8 mouse cellular contexts compared by ENCODE assay signal in genomic region chrX:73716709-73717545, GRCm38 (mm10). TPM values are rescaled to one million over a fixed set of nuclear protein-coding genes. Genes with fewer than 3 reads are reported as not detected.
DNase-seq lines count a peak whose midpoint lies in the region; ATAC-seq and TF ChIP-seq lines count a peak whose summit lies in the region.

No protein-coding gene starts in this region.

- peaks cover 6% of the 10 kb centered on the region; the same call in 1 of the 2 replicates for H3K36me3 ChIP-seq in kidney, embryonic 14.5 days (ENCODE audit: control insufficient read depth, insufficient read depth, low read length)
- H3K36me3 ChIP-seq in hindbrain, embryonic 10.5 days: peaks cover 22% of the 10 kb centered on the region
- peaks cover 16% of the 10 kb centered on the region for H3K36me3 ChIP-seq in liver, embryonic 12.5 days
- H3K36me3 ChIP-seq in neural tube, embryonic 14.5 days (ENCODE audit: control insufficient read depth, insufficient read depth, low read length): no peaks in the 10 kb centered on the region

- 0 out of 2 replicates have a peak, but pooled peaks cover 5% of the 10 kb centered on the region for H3K4me1 ChIP-seq in kidney, embryonic 14.5 days (ENCODE audit: control insufficient read depth, insufficient read depth, low read length)
- peaks cover 12% of the 10 kb centered on the region for H3K4me1 ChIP-seq in embryonic fibroblast, embryonic 13.5 days (ENCODE audit: control insufficient read depth, insufficient read depth, low read length)
- peaks cover 34% of the 10 kb centered on the region for H3K4me1 ChIP-seq in hindbrain, embryonic 10.5 days (replicated peaks)
- H3K4me1 ChIP-seq in liver, embryonic 12.5 days: peaks cover 41% of the 10 kb centered on the region
- peaks cover 17% of the 10 kb centered on the region for H3K4me1 ChIP-seq in neural tube, embryonic 14.5 days (ENCODE audit: control insufficient read depth, insufficient read depth, low read length)

- peak overlapping the region; percentile 56 for H3K4me3 ChIP-seq in kidney, embryonic 14.5 days (ENCODE audit: low read length)
- peak overlapping the region; percentile 41 for H3K4me3 ChIP-seq in embryonic fibroblast, embryonic 13.5 days (ENCODE audit: insufficient read depth, low read length)
- peak overlapping the region; percentile 60 for H3K4me3 ChIP-seq in hindbrain, embryonic 10.5 days
- peak overlapping the region; percentile 68 for H3K4me3 ChIP-seq in liver, embryonic 12.5 days
- peak overlapping the region; percentile 43 for H3K4me3 ChIP-seq in neural tube, embryonic 14.5 days (ENCODE audit: low read depth, low read length)

- WGBS in kidney, embryonic 14.5 days: 45% methylated on average over 30 of the region's 30 CpGs
- 36% methylated on average over 30 of the region's 30 CpGs for WGBS in hindbrain, embryonic 10.5 days
- WGBS in liver, embryonic 12.5 days (ENCODE audit: insufficient replicate concordance): 29% methylated on average over 26 of the region's 30 CpGs
- WGBS in neural tube, embryonic 14.5 days: 26% methylated on average over 27 of the region's 30 CpGs

- H3K9me3 ChIP-seq in kidney, embryonic 14.5 days (ENCODE audit: control insufficient read depth, low read length): no peaks in the 10 kb centered on the region
- no peaks in the 10 kb centered on the region for H3K9me3 ChIP-seq in hindbrain, embryonic 10.5 days
- no peaks in the 10 kb centered on the region for H3K9me3 ChIP-seq in liver, embryonic 12.5 days (replicated peaks)
- no peaks in the 10 kb centered on the region for H3K9me3 ChIP-seq in neural tube, embryonic 14.5 days (ENCODE audit: control insufficient read depth, low read length)

- H3K9ac ChIP-seq in kidney, embryonic 14.5 days (ENCODE audit: low read depth, low read length): peak overlapping the region; percentile 51
- peak overlapping the region; percentile 76 for H3K9ac ChIP-seq in liver, embryonic 12.5 days
- H3K9ac ChIP-seq in neural tube, embryonic 14.5 days (replicated peaks; ENCODE audit: low read depth, low read length): peak overlapping the region; percentile 54

- no peak for DNase-seq in kidney, adult 8-10 months
- peak; percentile 79 for DNase-seq in ZHBTc4 (ENCODE audit: low read depth, low spot score)
- no peak for DNase-seq in hindbrain, embryonic 10.5 days (ENCODE audit: low spot score)

- peak; percentile 53; the same call in 1 of the 2 replicates for TF ChIP-seq POLR2A in embryonic fibroblast, embryonic 13.5 days (IDR thresholded peaks at IDR 0.05; ENCODE audit: low read depth, low read length)

- peak overlapping the region; percentile 47 for H3K4me2 ChIP-seq in kidney, embryonic 14.5 days (replicated peaks; ENCODE audit: low read depth, low read length)
- peak overlapping the region; percentile 85 for H3K4me2 ChIP-seq in liver, embryonic 12.5 days
- H3K4me2 ChIP-seq in neural tube, embryonic 14.5 days (ENCODE audit: low read depth, low read length): peak overlapping the region; percentile 57

- no peaks in the 10 kb centered on the region for H3K27me3 ChIP-seq in kidney, embryonic 14.5 days (ENCODE audit: control insufficient read depth, insufficient read depth, low read length)
- H3K27me3 ChIP-seq in hindbrain, embryonic 10.5 days (ENCODE audit: insufficient read depth, poor library complexity, severe bottlenecking): peaks cover 6% of the 10 kb centered on the region
- H3K27me3 ChIP-seq in liver, embryonic 12.5 days (replicated peaks): no peaks in the 10 kb centered on the region
- H3K27me3 ChIP-seq in neural tube, embryonic 14.5 days (ENCODE audit: control insufficient read depth, insufficient read depth, low read length): no peaks in the 10 kb centered on the region

- H3K27ac ChIP-seq in kidney, embryonic 14.5 days (ENCODE audit: low read depth, low read length): peak overlapping the region; percentile 5; the same call in 1 of the 2 replicates
- H3K27ac ChIP-seq in embryonic fibroblast, embryonic 13.5 days (ENCODE audit: insufficient read depth, low read length): peak overlapping the region; percentile 76
- H3K27ac ChIP-seq in hindbrain, embryonic 10.5 days: peak overlapping the region; percentile 86
- H3K27ac ChIP-seq in liver, embryonic 12.5 days: peak overlapping the region; percentile 94
- H3K27ac ChIP-seq in neural tube, embryonic 14.5 days (ENCODE audit: low read depth, low read length): peak overlapping the region; percentile 64

- TF ChIP-seq CTCF in embryonic fibroblast, embryonic 13.5 days (IDR thresholded peaks at IDR 0.05; ENCODE audit: borderline replicate concordance, insufficient read depth, low read length): no peak

- peak; percentile 41; the same call in 1 of the 2 replicates for ATAC-seq in kidney, embryonic 14.5 days (ENCODE audit: low FRiP score, low TSS enrichment)
- ATAC-seq in liver, embryonic 12.5 days: peak; percentile 33
- no peak; the same call in 1 of the 2 replicates for ATAC-seq in neural tube, embryonic 14.5 days (ENCODE audit: low read depth)
- no peak for ATAC-seq in activated CD4-positive, CD25-positive, alpha-beta regulatory T cell, adult 4 months

RNA-seq across cellular contexts. Expression of gene Abcd1, which starts 0.5 kb away (rescaled TPM):
- polyA plus RNA-seq in kidney, embryonic 14.5 days (2014; fragmentation: Nextera tagmentation; extraction: Ambion mirVana): 9.3 and 12.0 TPM in 2 replicates
- polyA plus RNA-seq in embryonic fibroblast, embryonic 13.5 days (2011; ENCODE audit: insufficient read length, low read depth, missing spikeins): 12.3 and 14.7 TPM in 2 replicates
- 10.7 and 14.1 TPM in 2 replicates for polyA plus RNA-seq in hindbrain, embryonic 10.5 days (2016; fragmentation: Nextera tagmentation; extraction: Ambion mirVana)
- 9.9 and 10.6 TPM in 2 replicates for polyA plus RNA-seq in liver, embryonic 12.5 days (2016; fragmentation: Nextera tagmentation; extraction: Ambion mirVana)
- 9.2 and 10.2 TPM in 2 replicates for polyA plus RNA-seq in neural tube, embryonic 14.5 days (2014; fragmentation: Nextera tagmentation; extraction: Ambion mirVana)
- polyA plus RNA-seq in activated CD4-positive, CD25-positive, alpha-beta regulatory T cell, adult 4 months (2017; shearing (Covaris generic)): 10 to 100 TPM; 22.3 to 34.1 TPM

RNA-seq across cellular contexts. Expression of gene Bcap31, which starts 1.0 kb away (rescaled TPM):
- 228 and 265 TPM in 2 replicates for polyA plus RNA-seq in kidney, embryonic 14.5 days (2014; fragmentation: Nextera tagmentation; extraction: Ambion mirVana)
- 207 and 261 TPM in 2 replicates for polyA plus RNA-seq in embryonic fibroblast, embryonic 13.5 days (2011; ENCODE audit: insufficient read length, low read depth, missing spikeins)
- polyA plus RNA-seq in hindbrain, embryonic 10.5 days (2016; fragmentation: Nextera tagmentation; extraction: Ambion mirVana): 144 and 164 TPM in 2 replicates
- 173 and 175 TPM in 2 replicates for polyA plus RNA-seq in liver, embryonic 12.5 days (2016; fragmentation: Nextera tagmentation; extraction: Ambion mirVana)
- 112 and 132 TPM in 2 replicates for polyA plus RNA-seq in neural tube, embryonic 14.5 days (2014; fragmentation: Nextera tagmentation; extraction: Ambion mirVana)
- 100 to 1,000 TPM; 270 to 336 TPM for polyA plus RNA-seq in activated CD4-positive, CD25-positive, alpha-beta regulatory T cell, adult 4 months (2017; shearing (Covaris generic))

RNA-seq across cellular contexts. Expression of gene Plxnb3, which starts 40.0 kb away (rescaled TPM):
- polyA plus RNA-seq in kidney, embryonic 14.5 days (2014; fragmentation: Nextera tagmentation; extraction: Ambion mirVana): 0.14 and 0.27 TPM in 2 replicates
- polyA plus RNA-seq in embryonic fibroblast, embryonic 13.5 days (2011; ENCODE audit: insufficient read length, low read depth, missing spikeins): 0.25 TPM in 1 of 2 replicates, not detected in the other
- polyA plus RNA-seq in hindbrain, embryonic 10.5 days (2016; fragmentation: Nextera tagmentation; extraction: Ambion mirVana): 0.10 and 0.19 TPM in 2 replicates
- 0.17 and 0.28 TPM in 2 replicates for polyA plus RNA-seq in liver, embryonic 12.5 days (2016; fragmentation: Nextera tagmentation; extraction: Ambion mirVana)
- polyA plus RNA-seq in neural tube, embryonic 14.5 days (2014; fragmentation: Nextera tagmentation; extraction: Ambion mirVana): 0.07 and 0.73 TPM in 2 replicates
- not detected for polyA plus RNA-seq in activated CD4-positive, CD25-positive, alpha-beta regulatory T cell, adult 4 months (2017; shearing (Covaris generic))

RNA-seq across cellular contexts. Expression of gene Slc6a8, which starts 44.0 kb away (rescaled TPM):
- polyA plus RNA-seq in kidney, embryonic 14.5 days (2014; fragmentation: Nextera tagmentation; extraction: Ambion mirVana): 9.0 and 10.4 TPM in 2 replicates
- polyA plus RNA-seq in embryonic fibroblast, embryonic 13.5 days (2011; ENCODE audit: insufficient read length, low read depth, missing spikeins): 105 and 113 TPM in 2 replicates
- polyA plus RNA-seq in hindbrain, embryonic 10.5 days (2016; fragmentation: Nextera tagmentation; extraction: Ambion mirVana): 5.0 and 5.6 TPM in 2 replicates
- polyA plus RNA-seq in liver, embryonic 12.5 days (2016; fragmentation: Nextera tagmentation; extraction: Ambion mirVana): 1.3 and 1.8 TPM in 2 replicates
- 9.7 and 11.6 TPM in 2 replicates for polyA plus RNA-seq in neural tube, embryonic 14.5 days (2014; fragmentation: Nextera tagmentation; extraction: Ambion mirVana)
- polyA plus RNA-seq in activated CD4-positive, CD25-positive, alpha-beta regulatory T cell, adult 4 months (2017; shearing (Covaris generic)): under 1 TPM; 0.36 to 0.61 TPM

RNA-seq across cellular contexts. Expression of gene Pnck, which starts 57.0 kb away (rescaled TPM):
- 14.1 and 16.3 TPM in 2 replicates for polyA plus RNA-seq in kidney, embryonic 14.5 days (2014; fragmentation: Nextera tagmentation; extraction: Ambion mirVana)
- polyA plus RNA-seq in embryonic fibroblast, embryonic 13.5 days (2011; ENCODE audit: insufficient read length, low read depth, missing spikeins): 3.2 and 4.3 TPM in 2 replicates
- polyA plus RNA-seq in hindbrain, embryonic 10.5 days (2016; fragmentation: Nextera tagmentation; extraction: Ambion mirVana): 7.6 and 12.9 TPM in 2 replicates
- 1.2 and 1.4 TPM in 2 replicates for polyA plus RNA-seq in liver, embryonic 12.5 days (2016; fragmentation: Nextera tagmentation; extraction: Ambion mirVana)
- polyA plus RNA-seq in neural tube, embryonic 14.5 days (2014; fragmentation: Nextera tagmentation; extraction: Ambion mirVana): 142 and 186 TPM in 2 replicates
- polyA plus RNA-seq in activated CD4-positive, CD25-positive, alpha-beta regulatory T cell, adult 4 months (2017; shearing (Covaris generic)): 1 to 10 TPM in 1 of 2 experiments, not detected in 1; 1.8 TPM

Comparison
In these comparisons a context has a peak if more than half of its experiments do, and no peak if none do; other contexts are left out.
1. ATAC-seq: peak in kidney, embryonic 14.5 days (single experiment) and liver, embryonic 12.5 days (single experiment); none in neural tube, embryonic 14.5 days (single experiment) and activated CD4-positive, CD25-positive, alpha-beta regulatory T cell, adult 4 months (single experiment).
2. H3K27ac ChIP-seq: peak in every context shown above with its lines; median percentile 94 in liver, embryonic 12.5 days; 86 in hindbrain, embryonic 10.5 days; 76 in embryonic fibroblast, embryonic 13.5 days; 64 in neural tube, embryonic 14.5 days; 5 in kidney, embryonic 14.5 days.
3. Peak in every context shown above with its lines, with median percentiles within 50 percentile points of each other: H3K4me2 ChIP-seq, H3K4me3 ChIP-seq and H3K9ac ChIP-seq.